Mouse (Mus musculus): ENCODE measurements around the gene Chn2. TPM values are rescaled to one million over a fixed set of nuclear protein-coding genes. Genes with fewer than 3 reads are reported as not detected.

Gene Chn2
- total and polyA plus RNA-seq, 3 experiments = not detected

DNA sequence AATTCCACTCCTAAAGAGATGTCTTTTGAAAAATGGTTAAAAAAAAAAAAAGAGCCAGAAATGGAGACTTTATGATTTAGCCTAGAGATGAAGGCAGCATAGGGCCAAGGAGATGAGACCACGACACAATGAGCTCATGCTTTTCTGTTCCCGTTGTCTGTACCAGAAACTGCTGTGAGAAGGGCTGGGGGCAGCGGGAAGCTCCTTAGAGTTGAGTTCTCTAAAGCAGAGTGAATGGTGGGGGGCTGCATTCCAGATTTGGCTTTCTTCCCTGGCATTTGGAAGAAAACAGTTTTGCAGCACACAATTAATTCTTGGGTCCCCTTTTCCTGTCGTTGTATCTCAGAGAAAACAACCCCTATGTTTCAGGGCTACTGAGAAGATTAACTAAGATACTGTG lies 30.1 kb upstream of the Chn2 start:
- no peak overlapping the region for H3K4me3 ChIP-seq (ENCODE audit: control insufficient read depth in 1 of 2, insufficient read depth in 1 of 2, low read depth in 2 of 2, low read length in 2 of 2)
- no peak for TF ChIP-seq EP300 (IDR thresholded peaks at IDR 0.05; ENCODE audit: low read depth in 1 of 2, low read length in 2 of 2)
- TF ChIP-seq NRF1 (IDR thresholded peaks at IDR 0.05; ENCODE audit: insufficient read depth, low read depth, low read length, poor library complexity, severe bottlenecking) = no peak
- TF ChIP-seq POLR2A (IDR thresholded peaks at IDR 0.05; ENCODE audit: control insufficient read depth in 1 of 2, insufficient read depth in 1 of 2, low read depth in 1 of 2, low read length in 2 of 2, poor library complexity in 1 of 2) = no peak
- no peak for TF ChIP-seq ZMIZ1 (IDR thresholded peaks at IDR 0.05; ENCODE audit: low read depth, low read length)
- no peak for TF ChIP-seq POLR2AphosphoS5 (IDR thresholded peaks at IDR 0.05; ENCODE audit: borderline replicate concordance, low read depth, low read length)
- TF ChIP-seq TBP (IDR thresholded peaks at IDR 0.05; ENCODE audit: low read depth, low read length) = no peak
- no peak for TF ChIP-seq SMC3 (IDR thresholded peaks at IDR 0.05; ENCODE audit: low read depth, low read length)
- no peak for TF ChIP-seq USF2 (IDR thresholded peaks at IDR 0.05; ENCODE audit: borderline replicate concordance in 1 of 2, insufficient read depth in 1 of 2, low read depth in 1 of 2, low read length in 2 of 2)
- TF ChIP-seq POLR2AphosphoS2 (IDR thresholded peaks at IDR 0.05; ENCODE audit: low read length) = no peak
- no peak for TF ChIP-seq RCOR1 (IDR thresholded peaks at IDR 0.05; ENCODE audit: low read depth, low read length)
- TF ChIP-seq GATA1 (IDR thresholded peaks at IDR 0.05; ENCODE audit: low read depth, low read length) = no peak
- no peak overlapping the region for H3K27ac ChIP-seq (ENCODE audit: control insufficient read depth, low read depth, low read length)
- H3K79me2 ChIP-seq (ENCODE audit: control insufficient read depth, insufficient read depth, low read length, poor library complexity) = no peaks in the 10 kb centered on the region
- H3K9me3 ChIP-seq (replicated peaks; ENCODE audit: insufficient read depth, low read length) = no peaks in the 10 kb centered on the region
- no peaks in the 10 kb centered on the region for H3K36me3 ChIP-seq (ENCODE audit: control insufficient read depth in 1 of 2, insufficient read depth in 2 of 2, low read length in 2 of 2)
- H3K9ac ChIP-seq (ENCODE audit: control insufficient read depth, low read depth, low read length, poor library complexity, severe bottlenecking) = no peak overlapping the region
- no peak for DNase-seq (ENCODE audit: low read depth, low spot score)
- H3K27me3 ChIP-seq (ENCODE audit: control insufficient read depth in 1 of 2, insufficient read depth in 2 of 2, low read length in 2 of 2) = no peaks in the 10 kb centered on the region
- H3K4me1 ChIP-seq (ENCODE audit: control insufficient read depth in 1 of 2, insufficient read depth in 2 of 2, low read length in 2 of 2) = no peaks in the 10 kb centered on the region

DNA sequence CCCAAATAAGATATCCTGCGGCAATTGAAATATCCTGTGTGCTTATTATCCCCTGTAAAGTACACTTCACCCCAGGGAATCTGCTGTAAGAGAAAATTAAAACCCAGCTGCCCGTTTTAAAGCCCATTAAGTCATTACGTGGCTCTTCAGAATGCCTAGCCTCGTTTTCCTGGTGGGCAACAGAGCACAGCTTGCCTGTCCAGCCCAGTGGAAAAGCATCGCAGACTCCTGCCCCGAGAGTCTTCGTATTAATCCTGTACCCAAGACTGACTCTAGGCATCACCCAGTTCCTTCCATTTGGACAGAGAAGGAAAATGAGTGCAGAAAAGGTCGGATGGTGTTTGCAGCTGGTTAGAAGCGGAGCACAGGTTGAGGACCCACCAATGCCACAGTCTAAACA lies 29.0 kb upstream of the Chn2 start:
- H3K9ac ChIP-seq (ENCODE audit: control insufficient read depth, low read depth, low read length, poor library complexity, severe bottlenecking) = no peak overlapping the region
- no peaks in the 10 kb centered on the region for H3K4me1 ChIP-seq (ENCODE audit: control insufficient read depth in 1 of 2, insufficient read depth in 2 of 2, low read length in 2 of 2)
- H3K79me2 ChIP-seq (ENCODE audit: control insufficient read depth, insufficient read depth, low read length, poor library complexity) = no peaks in the 10 kb centered on the region
- no peak for DNase-seq (ENCODE audit: low read depth, low spot score)
- no peaks in the 10 kb centered on the region for H3K9me3 ChIP-seq (replicated peaks; ENCODE audit: insufficient read depth, low read length)
- H3K4me3 ChIP-seq (ENCODE audit: control insufficient read depth in 1 of 2, insufficient read depth in 1 of 2, low read depth in 2 of 2, low read length in 2 of 2) = no peak overlapping the region
- no peaks in the 10 kb centered on the region for H3K27me3 ChIP-seq (ENCODE audit: control insufficient read depth in 1 of 2, insufficient read depth in 2 of 2, low read length in 2 of 2)
- H3K27ac ChIP-seq (ENCODE audit: control insufficient read depth, low read depth, low read length) = no peak overlapping the region
- H3K36me3 ChIP-seq (ENCODE audit: control insufficient read depth in 1 of 2, insufficient read depth in 2 of 2, low read length in 2 of 2) = no peaks in the 10 kb centered on the region
- no peak for TF ChIP-seq BHLHE40 (IDR thresholded peaks at IDR 0.05; ENCODE audit: borderline replicate concordance, low read depth, low read length)

- H3K79me2 ChIP-seq (ENCODE audit: control insufficient read depth, insufficient read depth, low read length, poor library complexity) = no peaks in the 10 kb centered on the region
- no peaks in the 10 kb centered on the region for H3K4me1 ChIP-seq (ENCODE audit: control insufficient read depth in 1 of 2, insufficient read depth in 2 of 2, low read length in 2 of 2)
- TF ChIP-seq JUND (IDR thresholded peaks at IDR 0.05; ENCODE audit: low read depth, low read length) = no peak
- no peak for TF ChIP-seq CHD1 (IDR thresholded peaks at IDR 0.05; ENCODE audit: low read depth, low read length)
- no peak for TF ChIP-seq MYC (IDR thresholded peaks at IDR 0.05; ENCODE audit: low read depth, low read length)
- TF ChIP-seq EP300 (IDR thresholded peaks at IDR 0.05; ENCODE audit: low read depth in 1 of 2, low read length in 2 of 2) = no peak
- TF ChIP-seq GATA1 (IDR thresholded peaks at IDR 0.05; ENCODE audit: low read depth, low read length) = no peak
- no peak for TF ChIP-seq USF1 (IDR thresholded peaks at IDR 0.05; ENCODE audit: low read depth, low read length)
- no peak overlapping the region for H3K9ac ChIP-seq (ENCODE audit: control insufficient read depth, low read depth, low read length, poor library complexity, severe bottlenecking)
- H3K4me3 ChIP-seq (ENCODE audit: control insufficient read depth in 1 of 2, insufficient read depth in 1 of 2, low read depth in 2 of 2, low read length in 2 of 2) = no peak overlapping the region
- H3K9me3 ChIP-seq (replicated peaks; ENCODE audit: insufficient read depth, low read length) = no peaks in the 10 kb centered on the region
- H3K36me3 ChIP-seq (ENCODE audit: control insufficient read depth in 1 of 2, insufficient read depth in 2 of 2, low read length in 2 of 2) = no peaks in the 10 kb centered on the region
- H3K27ac ChIP-seq (ENCODE audit: control insufficient read depth, low read depth, low read length) = no peak overlapping the region
- no peak for DNase-seq (ENCODE audit: low read depth, low spot score)
- H3K27me3 ChIP-seq (ENCODE audit: control insufficient read depth in 1 of 2, insufficient read depth in 2 of 2, low read length in 2 of 2) = no peaks in the 10 kb centered on the region
Observed at GRCm38 (mm10) chr6:54012163-54012562, 27.2 kb upstream of the Chn2 start.
